Mouse (Mus musculus) heart, adult 2 months (tissue): Measurements from ENCODE around the gene Gm44965.

Experiments used
- CTCF ChIP-seq: fragments of 200-600 bp; IDR thresholded peaks from 2 replicates; pipeline ENCODE4 v1.8.1; 2022; ENCODE audit warnings: antibody characterized with exemption, mild to moderate bottlenecking, moderate library complexity
- POLR2A ChIP-seq: fragments of 200-500 bp; IDR thresholded peaks from 2 replicates; pipeline ENCODE4 v1.6.1; 2011; ENCODE audit warnings: mild to moderate bottlenecking, low read depth, low read length, control low read depth; ENCODE audit not compliant: insufficient read depth

GRCm38 (mm10) chr6:48658721-48659120, 65.0 kb downstream of the Gm44965 start:
- TF ChIP-seq POLR2A = no peak
- no peak for TF ChIP-seq CTCF
